ENCODE assay signal across 19 mouse cellular contexts in the genomic region with DNA sequence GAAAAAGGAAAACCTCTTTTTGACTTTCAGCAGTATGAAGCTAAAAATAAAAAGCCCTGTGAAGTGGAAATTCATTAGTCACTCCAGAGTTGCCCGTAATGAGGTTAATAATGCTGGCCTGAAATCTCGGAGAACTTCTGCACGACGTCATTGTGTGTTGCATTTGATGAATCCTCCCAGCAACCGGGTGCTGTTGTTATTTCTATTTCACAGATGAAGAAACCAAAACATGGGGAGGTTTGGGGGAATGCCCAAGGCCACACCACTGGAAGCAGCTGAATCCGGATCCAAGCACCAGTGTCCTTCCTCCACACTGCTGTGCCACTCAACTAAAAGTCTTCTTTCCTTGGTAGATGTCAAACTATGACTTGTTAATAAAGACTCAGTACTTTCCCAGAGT.
DNase-seq lines count a peak whose midpoint lies in the region; ATAC-seq and TF ChIP-seq lines count a peak whose summit lies in the region.
"Had no signal": no experiment of that assay in that cellular context is flagged by ENCODE, and none has a peak within 500 bp of the region (broad histone marks: within the 10 kb centered on the region; RNA-seq: fewer than 3 reads in every experiment).

No protein-coding gene starts in this region.

- POLR2A ChIA-PET in Patski (lab: Charles Lee) = no interaction called here

- peak; percentile 30 for DNase-seq in heart, adult 11 months
- no peak for DNase-seq in heart, embryonic 10.5 days (ENCODE audit: low spot score)
- peak; percentile 10 for DNase-seq in MN1 (ENCODE audit: low spot score)
- DNase-seq in Patski (ENCODE audit: low read depth, low spot score) = peak; percentile 82
- DNase-seq in adrenal gland, postnatal 25 days = peak; percentile 56
- no peak for DNase-seq in liver
- no peak for DNase-seq in limb, embryonic 10.5 days (ENCODE audit: low spot score)
- DNase-seq: B cell, adult 2 months; cerebellum, adult 2 months; cerebellum, postnatal 25 days; kidney, adult 18-20 months; liver, postnatal 0 days; lung, postnatal 14 days had no signal

- no peaks in the 10 kb centered on the region for H3K9me3 ChIP-seq in heart, embryonic 10.5 days
- H3K9me3 ChIP-seq in limb, embryonic 10.5 days (replicated peaks) = no peaks in the 10 kb centered on the region
- H3K9me3 ChIP-seq: embryonic facial prominence, embryonic 12.5 days; forebrain, embryonic 12.5 days; G1E; midbrain, embryonic 12.5 days had no signal

- 86% methylated on average over 6 of the region's 6 CpGs for WGBS in heart, embryonic 10.5 days
- 87% methylated on average over 6 of the region's 6 CpGs for WGBS in limb, embryonic 10.5 days

- in situ Hi-C loops in Patski (cut with MboI; ENCODE audit: low pct_unique_long_range_greater_than_20kb) = no loop called here

- ATAC-seq in Patski = peak; percentile 65
- ATAC-seq: liver, postnatal 0 days had no signal

- no peak for TF ChIP-seq CTCF in Patski (IDR thresholded peaks at IDR 0.05)

- peaks cover 33% of the 10 kb centered on the region for H3K4me1 ChIP-seq in heart, embryonic 10.5 days
- H3K4me1 ChIP-seq in limb, embryonic 10.5 days = peaks cover 9% of the 10 kb centered on the region; the same call in 1 of the 2 replicates

- H3K4me3 ChIP-seq in heart, embryonic 10.5 days = no peak overlapping the region
- no peak overlapping the region for H3K4me3 ChIP-seq in limb, embryonic 10.5 days
- H3K4me3 ChIP-seq: embryonic facial prominence, embryonic 12.5 days; forebrain, embryonic 12.5 days; midbrain, embryonic 12.5 days had no signal

- H3K36me3 ChIP-seq in heart, embryonic 10.5 days = no peaks in the 10 kb centered on the region
- no peaks in the 10 kb centered on the region for H3K36me3 ChIP-seq in limb, embryonic 10.5 days
- H3K36me3 ChIP-seq: embryonic facial prominence, embryonic 12.5 days; forebrain, embryonic 12.5 days; G1E; midbrain, embryonic 12.5 days had no signal

- no peak overlapping the region for H3K27ac ChIP-seq in heart, embryonic 10.5 days
- H3K27ac ChIP-seq in limb, embryonic 10.5 days = no peak overlapping the region
- H3K27ac ChIP-seq: embryonic facial prominence, embryonic 12.5 days; forebrain, embryonic 12.5 days; kidney, postnatal 0 days; midbrain, embryonic 12.5 days had no signal

- H3K27me3 ChIP-seq in heart, embryonic 10.5 days (ENCODE audit: insufficient read depth, poor library complexity, severe bottlenecking) = no peaks in the 10 kb centered on the region
- H3K27me3 ChIP-seq in Patski = no peaks in the 10 kb centered on the region
- H3K27me3 ChIP-seq in limb, embryonic 10.5 days (ENCODE audit: low read depth, poor library complexity, severe bottlenecking) = no peaks in the 10 kb centered on the region
- H3K27me3 ChIP-seq: CH12.LX; embryonic facial prominence, embryonic 12.5 days; forebrain, embryonic 12.5 days; midbrain, embryonic 12.5 days had no signal

- CTCF ChIA-PET in Patski (lab: Charles Lee) = interaction anchor here (1.2 to 1.4 kb wide), 2 partner anchors 9 to 11 kb away, joined by 3 read pairs; no protein-coding TSS in a partner anchor

Comparison
In these comparisons a context has a peak if more than half of its experiments do, and no peak if none do; other contexts are left out.
1. DNase-seq: peak in heart, adult 11 months (single experiment), MN1 (single experiment), Patski (single experiment) and adrenal gland, postnatal 25 days (single experiment); none in heart, embryonic 10.5 days (single experiment), liver (single experiment) and limb, embryonic 10.5 days (single experiment).